Mouse (Mus musculus) lung, embryonic 16.5 days (tissue): ENCODE measurements around the gene Ces2g. TPM values are rescaled to one million over a fixed set of nuclear protein-coding genes. Genes with fewer than 3 reads are reported as not detected.

Source experiments
- ATAC-seq: fragments of 200-750 bp; cut with Nextera tagmentation; 2 replicates; pipeline ENCODE4 v1.8.0; 2017; ENCODE audit warnings: low read depth, mild to moderate bottlenecking, moderate library complexity
- H3K27ac ChIP-seq: fragments of 300-500 bp; sonication (generic); 2 replicates; pipeline ENCODE4 v1.5.1; 2014; ENCODE audit warnings: mild to moderate bottlenecking, control low read depth, low read length
- H3K27me3 ChIP-seq: fragments of 300-500 bp; sonication (generic); 2 replicates; pipeline ENCODE4 v1.6.1; 2014; ENCODE audit warnings: low read depth, low read length, mixed read lengths; ENCODE audit not compliant: control insufficient read depth, insufficient read depth
- H3K36me3 ChIP-seq: fragments of 300-500 bp; sonication (generic); 2 replicates; pipeline ENCODE4 v1.6.1; 2014; ENCODE audit warnings: low read length; ENCODE audit not compliant: control insufficient read depth, insufficient read depth
- H3K4me1 ChIP-seq: fragments of 300-500 bp; sonication (generic); replicated peaks from 2 replicates; pipeline ENCODE4 v1.6.1; 2014; ENCODE audit warnings: low read length, mixed read lengths; ENCODE audit not compliant: control insufficient read depth, insufficient read depth
- H3K4me2 ChIP-seq: fragments of 300-500 bp; sonication (generic); 2 replicates; pipeline ENCODE4 v1.6.1; 2014; ENCODE audit warnings: low read depth, low read length, control low read depth
- H3K4me3 ChIP-seq: fragments of 300-500 bp; sonication (generic); 2 replicates; pipeline ENCODE4 v1.5.1; 2014; ENCODE audit warnings: mild to moderate bottlenecking, low read length, control low read depth
- H3K9ac ChIP-seq: fragments of 300-500 bp; sonication (generic); 2 replicates; pipeline ENCODE4 v1.6.1; 2014; ENCODE audit warnings: low read length, control low read depth
- H3K9me3 ChIP-seq: fragments of 300-500 bp; sonication (generic); 2 replicates; pipeline ENCODE4 v1.6.1; 2016; ENCODE audit warnings: low read length; ENCODE audit not compliant: control insufficient read depth
- WGBS: fragments of 180-500 bp; shearing (Covaris S2); extraction: QIAGEN DNeasy Blood & Tissue Kit; methylation state at CpG from one replicate; pipeline ENCODE4 v1.1.7; 2014; 5-methylcytosine and 5-hydroxymethylcytosine counted together
- polyA plus RNA-seq: library from polyadenylated mRNA; unstranded; fragments of >200 nt; fragmentation: Nextera tagmentation; extraction: Ambion mirVana; gene quantifications from 2 replicates; pipeline ENCODE4 v1.2.1, GENCODE M21; 2015

Ces2g gene
- polyA plus RNA-seq, result 2.0 and 3.3 TPM in 2 replicates

DNA sequence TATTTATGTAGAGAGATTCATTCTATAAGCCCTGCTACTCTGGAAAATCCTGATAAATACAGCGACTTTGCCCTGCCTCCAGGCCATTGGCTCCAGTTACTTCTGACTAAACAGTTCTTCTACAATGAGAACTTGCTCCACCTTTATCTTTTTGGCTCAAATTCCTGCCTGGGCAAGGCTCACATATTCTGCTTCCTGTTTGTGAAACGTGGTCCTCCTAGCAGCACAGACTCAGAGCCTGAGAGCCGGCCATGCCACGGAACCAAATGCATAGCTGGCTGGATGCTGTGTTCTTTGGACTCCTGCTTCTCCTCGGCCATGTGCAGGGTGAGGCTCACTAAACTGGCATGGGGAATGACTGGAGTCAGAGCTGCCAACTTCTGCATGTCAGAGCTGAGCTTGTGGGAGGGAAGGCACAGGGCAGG lies at the start of gene Ces2g:
TSS of gene Ces2g (plus strand) at position 182 of the 425 bp plus-strand sequence.
- H3K27me3 ChIP-seq, result no peaks in the 10 kb centered on the region
- ATAC-seq, result no peak
- H3K4me1 ChIP-seq, result no peaks in the 10 kb centered on the region
- H3K4me3 ChIP-seq, result no peak within 1 kb of the TSS
- H3K27ac ChIP-seq, result no peak within 1 kb of the TSS
- H3K4me2 ChIP-seq, result no peak within 1 kb of the TSS
- H3K36me3 ChIP-seq, result no peaks in the 10 kb centered on the region
- H3K9me3 ChIP-seq, result no peaks in the 10 kb centered on the region
- 49% methylated on average over 5 of the region's 5 CpGs for WGBS
- H3K9ac ChIP-seq, result no peak within 1 kb of the TSS

DNA sequence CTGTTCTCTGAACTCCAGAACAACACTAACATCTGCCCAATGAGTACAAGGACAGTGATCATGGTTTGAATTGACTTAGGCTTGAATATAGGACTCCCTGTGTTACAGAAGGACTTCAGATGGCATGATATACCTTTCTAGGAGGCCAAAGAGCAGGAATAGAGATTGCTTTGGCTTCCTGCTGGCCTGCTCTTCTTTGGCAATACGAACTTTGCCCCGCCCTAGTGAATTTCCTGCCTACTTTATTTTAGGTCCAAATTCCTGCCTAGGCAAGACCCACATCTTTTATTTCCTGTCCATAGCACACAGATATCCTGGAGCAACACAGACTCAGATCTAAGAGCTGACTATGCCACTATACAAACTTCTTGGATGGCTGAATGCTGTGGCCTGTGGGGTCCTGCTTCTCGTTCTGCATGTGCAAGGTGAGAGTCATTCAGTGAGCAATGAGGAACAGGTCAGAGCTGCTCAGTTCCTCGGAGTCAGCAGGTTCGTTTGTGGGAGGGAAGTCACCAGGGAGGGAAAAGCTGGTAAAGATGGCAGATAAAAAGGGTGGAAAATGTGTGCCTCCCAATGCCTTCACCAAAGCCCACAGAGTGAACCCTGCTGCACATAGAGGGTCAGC lies 35.4 kb upstream of the Ces2g start, which contains the start of gene Ces2e:
TSS of gene Ces2e (plus strand) at position 289 of the 625 bp plus-strand sequence.
- H3K36me3 ChIP-seq, result no peaks in the 10 kb centered on the region
- no peaks in the 10 kb centered on the region for H3K27me3 ChIP-seq
- H3K4me3 ChIP-seq, result no peak within 1 kb of the TSS
- no peak for ATAC-seq
- WGBS, result 52% methylated on average over 5 of the region's 5 CpGs
- no peak within 1 kb of the TSS for H3K9ac ChIP-seq
- H3K4me1 ChIP-seq, result no peaks in the 10 kb centered on the region
- no peak within 1 kb of the TSS for H3K4me2 ChIP-seq
- no peak within 1 kb of the TSS for H3K27ac ChIP-seq
- H3K9me3 ChIP-seq, result no peaks in the 10 kb centered on the region

DNA sequence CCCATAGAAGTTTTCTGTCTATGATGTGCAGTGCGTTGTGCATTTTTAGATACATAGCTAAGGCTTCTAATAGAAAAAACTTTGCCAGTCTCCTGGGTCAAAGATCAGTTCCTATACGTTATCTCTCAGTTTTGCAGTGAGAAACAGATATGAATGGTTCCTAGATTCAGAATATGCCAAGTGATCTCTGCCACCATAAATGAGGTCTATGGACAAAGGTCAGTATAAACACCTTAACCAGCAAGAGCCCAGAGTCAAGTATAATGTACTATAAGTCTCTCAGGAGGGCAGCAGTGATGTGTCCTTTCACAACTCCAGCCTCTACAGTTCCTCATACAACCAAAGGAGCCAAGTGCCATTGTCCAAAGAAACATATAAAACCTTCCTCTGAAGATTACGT lies 34.2 kb upstream of the Ces2g start:
- no peak overlapping the region for H3K9ac ChIP-seq
- H3K36me3 ChIP-seq, result no peaks in the 10 kb centered on the region
- no peak overlapping the region for H3K4me2 ChIP-seq
- 72% methylated on average over 3 of the region's 3 CpGs for WGBS
- no peaks in the 10 kb centered on the region for H3K4me1 ChIP-seq
- no peaks in the 10 kb centered on the region for H3K9me3 ChIP-seq
- H3K27me3 ChIP-seq, result no peaks in the 10 kb centered on the region
- H3K4me3 ChIP-seq, result no peak overlapping the region
- ATAC-seq, result no peak
- no peak overlapping the region for H3K27ac ChIP-seq

DNA sequence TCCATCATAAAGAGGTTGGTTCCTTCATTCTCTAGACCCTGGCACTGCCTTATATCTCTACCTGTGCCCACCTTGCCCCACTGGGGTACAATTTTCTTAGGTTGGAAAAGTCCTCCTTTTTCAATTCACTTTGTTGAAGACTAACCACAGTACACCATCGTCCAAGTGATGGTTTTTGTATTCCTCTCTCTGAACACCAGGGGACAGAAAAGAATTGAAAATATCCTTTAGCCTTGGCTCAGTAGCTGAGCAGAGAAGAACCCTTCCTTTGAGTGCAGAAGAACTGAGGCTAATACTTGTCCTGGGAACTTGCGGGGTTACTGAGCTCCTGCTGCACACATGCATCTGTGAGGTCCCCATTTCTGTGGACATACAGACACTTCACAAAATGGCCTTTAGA lies 16.9 kb upstream of the Ces2g start:
- Histone ChIP-seq H3K4me3 (no peak overlapping the region), H3K9me3 (no peaks in the 10 kb centered on the region), H3K4me2 (no peak overlapping the region), H3K4me1 (no peaks in the 10 kb centered on the region), H3K9ac (no peak overlapping the region), H3K36me3 (no peaks in the 10 kb centered on the region), H3K27me3 (no peaks in the 10 kb centered on the region), H3K27ac (no peak overlapping the region)
- ATAC-seq, result no peak
- WGBS, result 77% methylated on average over 2 of the region's 2 CpGs

DNA sequence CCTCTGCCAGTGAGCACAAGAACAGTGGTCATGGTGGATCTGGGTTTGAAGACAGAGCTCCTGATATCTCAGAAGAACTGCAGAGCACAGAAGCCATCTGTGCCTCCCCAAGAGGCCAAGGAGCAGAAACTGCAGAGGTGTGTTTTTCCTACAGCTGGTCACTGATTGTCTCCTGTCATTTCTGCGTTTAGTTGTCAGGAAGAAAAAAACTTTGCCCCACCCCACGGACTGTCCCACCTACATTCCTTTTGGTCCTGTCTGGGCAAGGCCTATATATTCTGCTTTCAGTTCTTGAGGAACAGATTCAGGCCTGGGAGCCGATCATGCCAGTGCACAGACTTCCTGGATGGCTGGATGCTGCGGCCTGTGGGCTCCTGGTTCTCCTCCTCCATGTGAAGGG lies 14.5 kb upstream of the Ces2g start, which contains the start of gene Ces2f:
TSS of gene Ces2f (plus strand) at position 301 of the 400 bp plus-strand sequence.
- WGBS, result 67% methylated on average over 4 of the region's 4 CpGs
- H3K9ac ChIP-seq, result no peak within 1 kb of the TSS
- no peaks in the 10 kb centered on the region for H3K4me1 ChIP-seq
- H3K4me3 ChIP-seq, result no peak within 1 kb of the TSS
- H3K9me3 ChIP-seq, result no peaks in the 10 kb centered on the region
- no peaks in the 10 kb centered on the region for H3K27me3 ChIP-seq
- H3K4me2 ChIP-seq, result no peak within 1 kb of the TSS
- no peaks in the 10 kb centered on the region for H3K36me3 ChIP-seq
- ATAC-seq, result no peak
- no peak within 1 kb of the TSS for H3K27ac ChIP-seq

DNA sequence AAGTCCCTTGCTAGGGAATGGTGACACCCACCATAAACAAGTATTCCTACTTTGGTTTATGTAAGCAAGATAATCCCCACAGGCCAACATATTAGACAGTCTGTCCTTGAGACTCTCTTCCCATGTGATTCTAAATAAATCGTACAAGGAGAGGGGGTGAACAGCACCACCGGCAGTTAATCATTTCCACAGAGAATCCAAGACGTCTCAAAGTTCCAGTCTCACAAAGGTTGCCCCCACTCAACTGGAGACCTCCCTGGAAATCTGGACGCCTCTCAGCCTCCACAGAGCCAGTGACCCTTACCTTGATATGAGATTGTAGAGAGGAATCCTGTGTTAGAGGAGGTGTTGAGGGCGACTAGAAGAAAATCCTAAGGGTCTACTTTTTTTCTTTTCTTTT lies 12.5 kb upstream of the Ces2g start:
- no peak overlapping the region for H3K9ac ChIP-seq
- H3K4me3 ChIP-seq, result no peak overlapping the region
- H3K4me1 ChIP-seq, result no peaks in the 10 kb centered on the region
- 57% methylated on average over 5 of the region's 5 CpGs for WGBS
- H3K9me3 ChIP-seq, result no peaks in the 10 kb centered on the region
- H3K36me3 ChIP-seq, result no peaks in the 10 kb centered on the region
- H3K27me3 ChIP-seq, result no peaks in the 10 kb centered on the region
- no peak overlapping the region for H3K4me2 ChIP-seq
- no peak for ATAC-seq
- no peak overlapping the region for H3K27ac ChIP-seq

DNA sequence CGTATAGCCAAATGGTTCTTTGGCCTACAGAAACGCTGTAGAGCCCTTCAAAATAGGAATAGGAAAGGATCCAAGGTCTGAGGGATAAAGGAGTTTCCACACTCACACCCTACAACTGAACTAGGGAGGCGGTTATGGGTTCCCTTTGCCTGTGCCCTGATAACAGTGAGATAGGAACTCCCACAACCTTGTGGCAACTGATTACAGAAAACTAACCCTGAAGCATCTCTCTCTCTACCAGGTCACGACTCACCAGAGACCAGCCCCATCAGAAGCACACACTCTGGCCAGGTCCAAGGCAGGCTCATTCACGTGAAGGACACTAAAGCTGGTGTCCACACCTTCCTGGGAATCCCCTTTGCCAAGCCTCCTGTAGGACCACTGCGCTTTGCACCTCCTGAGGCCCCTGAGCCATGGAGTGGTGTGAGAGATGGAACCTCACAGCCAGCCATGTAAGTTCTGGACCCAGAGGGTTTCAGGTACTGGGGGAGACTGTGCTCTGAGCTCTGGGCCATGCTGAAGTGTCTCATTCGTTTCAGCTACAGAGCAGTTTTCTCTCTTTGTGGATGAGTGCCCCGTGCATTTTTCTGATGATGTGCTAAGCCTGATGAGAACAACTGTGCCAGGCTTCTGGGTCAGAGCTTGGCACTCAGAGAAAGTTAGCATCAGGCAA lies 847 bp downstream of the Ces2g start:
- no peaks in the 10 kb centered on the region for H3K27me3 ChIP-seq
- H3K4me2 ChIP-seq, result no peak overlapping the region
- ATAC-seq, result no peak
- no peaks in the 10 kb centered on the region for H3K36me3 ChIP-seq
- H3K27ac ChIP-seq, result no peak overlapping the region
- H3K9me3 ChIP-seq, result no peaks in the 10 kb centered on the region
- WGBS, result 70% methylated on average over 8 of the region's 8 CpGs
- no peak overlapping the region for H3K9ac ChIP-seq
- H3K4me1 ChIP-seq, result no peaks in the 10 kb centered on the region
- H3K4me3 ChIP-seq, result no peak overlapping the region

DNA sequence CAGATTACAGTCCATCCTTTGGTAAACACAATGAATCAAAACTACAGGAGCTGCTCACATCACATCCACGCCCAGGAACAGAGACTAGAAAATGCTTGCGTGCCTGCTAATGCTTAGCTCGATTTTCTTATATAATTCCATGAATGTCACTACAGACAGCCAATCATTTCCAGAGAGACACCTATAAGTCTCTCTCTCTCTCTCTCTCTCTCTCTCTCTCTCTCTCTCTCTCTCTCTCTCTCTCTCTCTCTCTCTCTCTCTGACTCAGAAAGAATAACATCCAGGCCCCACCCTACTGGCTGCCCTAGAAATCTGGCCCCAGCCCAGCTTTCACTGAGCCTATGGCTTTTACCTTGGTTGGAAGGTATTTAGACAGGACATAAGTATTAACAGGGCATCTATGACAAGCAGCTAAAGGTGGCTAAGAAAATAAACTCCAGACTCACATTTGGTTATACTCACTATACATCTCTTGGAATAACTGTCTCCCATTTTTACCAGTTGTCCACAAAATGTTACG lies 1.9 kb downstream of the Ces2g start:
- Histone ChIP-seq H3K4me2 (no peak overlapping the region), H3K9ac (no peak overlapping the region), H3K4me1 (no peaks in the 10 kb centered on the region), H3K27me3 (no peaks in the 10 kb centered on the region), H3K9me3 (no peaks in the 10 kb centered on the region), H3K4me3 (no peak overlapping the region), H3K27ac (no peak overlapping the region), H3K36me3 (no peaks in the 10 kb centered on the region)
- no peak for ATAC-seq
- WGBS, result 79% methylated on average over 4 of the region's 4 CpGs

DNA sequence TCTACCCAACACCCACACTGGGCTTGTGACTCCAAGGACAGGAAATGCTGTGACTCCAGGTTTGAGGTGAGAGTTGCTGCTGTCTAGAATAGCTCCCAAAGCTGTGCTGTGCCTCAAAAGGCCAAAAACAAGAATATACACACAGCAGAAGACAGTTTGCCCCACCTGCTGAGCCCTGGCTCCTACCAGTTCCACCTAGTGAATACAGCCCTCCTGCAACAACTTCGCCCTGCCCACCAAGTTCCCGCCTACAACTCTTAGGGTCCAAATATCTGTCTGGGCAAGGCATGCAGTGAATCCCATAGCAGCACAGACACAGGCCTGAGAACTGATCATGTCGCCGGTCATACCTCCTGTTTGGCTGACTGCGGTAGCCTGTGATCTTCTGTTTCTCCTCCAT lies 22.6 kb downstream of the Ces2g start:
- no peaks in the 10 kb centered on the region for H3K36me3 ChIP-seq
- no peak overlapping the region for H3K9ac ChIP-seq
- no peaks in the 10 kb centered on the region for H3K4me1 ChIP-seq
- H3K4me3 ChIP-seq, result no peak overlapping the region
- no peak for ATAC-seq
- no peaks in the 10 kb centered on the region for H3K27me3 ChIP-seq
- no peak overlapping the region for H3K27ac ChIP-seq
- WGBS, result 82% methylated on average over 5 of the region's 5 CpGs
- no peak overlapping the region for H3K4me2 ChIP-seq
- peaks cover 3% of the 10 kb centered on the region for H3K9me3 ChIP-seq
